Mouse (Mus musculus) ES-E14 (cell line): Measurements from ENCODE around the gene Ppp1r9a.

ENCODE experiments used
- CHD2 ChIP-seq: IDR thresholded peaks from 2 replicates; pipeline ENCODE4 v1.6.1; 2014; ENCODE audit warnings: mild to moderate bottlenecking, low read depth, low read length, inconsistent platforms
- HCFC1 ChIP-seq: IDR thresholded peaks from 2 replicates; pipeline ENCODE4 v1.6.1; 2012; ENCODE audit warnings: low read length, inconsistent platforms, borderline replicate concordance; ENCODE audit not compliant: insufficient read depth
- MAFK ChIP-seq: IDR thresholded peaks from 2 replicates; pipeline ENCODE4 v1.6.1; 2014; ENCODE audit warnings: mild to moderate bottlenecking, low read depth, low read length, inconsistent platforms; ENCODE audit not compliant: insufficient read depth

- TF ChIP-seq HCFC1 (no peak), MAFK (peak; percentile 88), CHD2 (no peak)
These were observed 105.9 kb downstream of the Ppp1r9a start for GRCm38 (mm10) chr6:5008603-5009002.
